Mouse (Mus musculus) limb, embryonic 10.5 days (tissue): ENCODE data around the gene Mrpl14. TPM values are rescaled to one million over a fixed set of nuclear protein-coding genes. Genes with fewer than 3 reads are reported as not detected.

ENCODE experiments used
- DNase-seq: peaks from one replicate; pipeline ENCODE4 v3.0.0-alpha.2; 2017; ENCODE audit warnings: low spot score
- H3K27ac ChIP-seq: fragments of 300-500 bp; sonication (generic); 2 replicates; pipeline ENCODE4 v1.5.1; 2016; ENCODE audit warnings: mild to moderate bottlenecking
- H3K27me3 ChIP-seq: fragments of 300-500 bp; sonication (generic); 2 replicates; pipeline ENCODE4 v1.6.1; 2016; ENCODE audit warnings: low read depth, mild to moderate bottlenecking; ENCODE audit not compliant: poor library complexity, severe bottlenecking
- H3K36me3 ChIP-seq: fragments of 300-500 bp; sonication (generic); 2 replicates; pipeline ENCODE4 v1.6.1; 2016; ENCODE audit warnings: mild to moderate bottlenecking, moderate library complexity
- H3K4me1 ChIP-seq: fragments of 300-500 bp; sonication (generic); 2 replicates; pipeline ENCODE4 v1.6.1; 2016
- H3K4me3 ChIP-seq: fragments of 300-500 bp; sonication (generic); 2 replicates; pipeline ENCODE4 v1.5.1; 2016; ENCODE audit warnings: mild to moderate bottlenecking, moderate library complexity
- H3K9me3 ChIP-seq: fragments of 300-500 bp; sonication (generic); replicated peaks from 2 replicates; pipeline ENCODE4 v1.6.1; 2016; ENCODE audit warnings: mild to moderate bottlenecking
- WGBS: fragments of 180-500 bp; shearing (Covaris S2); methylation state at CpG from one replicate; pipeline ENCODE4 v1.1.7; 2016; 5-methylcytosine and 5-hydroxymethylcytosine counted together
- polyA plus RNA-seq: library from polyadenylated mRNA; unstranded; fragments of >200 nt; fragmentation: Nextera tagmentation; extraction: Ambion mirVana; gene quantifications from 2 replicates; pipeline ENCODE4 v1.2.1, GENCODE M21; 2016

Gene Mrpl14
- polyA plus RNA-seq, 1 experiment from 2014 or later = 160 TPM

DNA sequence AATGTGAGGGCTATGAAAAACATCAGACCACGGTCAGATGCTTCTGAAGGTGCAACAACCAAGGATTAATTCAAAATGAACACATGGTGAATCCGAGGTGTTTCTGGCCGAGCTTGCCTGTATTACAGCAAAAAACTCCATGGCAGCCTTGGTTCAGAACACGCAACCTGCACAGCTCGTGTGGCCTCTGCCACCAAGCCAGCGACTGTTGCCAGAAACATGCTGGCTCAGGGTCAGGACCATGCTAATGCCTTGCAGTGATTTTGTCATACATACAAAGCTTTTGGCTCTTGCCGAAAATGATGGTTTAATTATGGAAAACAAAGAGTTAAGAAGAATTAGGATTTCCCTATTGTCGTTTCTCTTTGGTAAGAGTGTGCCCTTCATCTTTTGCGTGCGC is 18.1 kb upstream of the Mrpl14 start:
- WGBS = 93% methylated on average over 10 of the region's 10 CpGs
- H3K9me3 ChIP-seq = no peaks in the 10 kb centered on the region

DNA sequence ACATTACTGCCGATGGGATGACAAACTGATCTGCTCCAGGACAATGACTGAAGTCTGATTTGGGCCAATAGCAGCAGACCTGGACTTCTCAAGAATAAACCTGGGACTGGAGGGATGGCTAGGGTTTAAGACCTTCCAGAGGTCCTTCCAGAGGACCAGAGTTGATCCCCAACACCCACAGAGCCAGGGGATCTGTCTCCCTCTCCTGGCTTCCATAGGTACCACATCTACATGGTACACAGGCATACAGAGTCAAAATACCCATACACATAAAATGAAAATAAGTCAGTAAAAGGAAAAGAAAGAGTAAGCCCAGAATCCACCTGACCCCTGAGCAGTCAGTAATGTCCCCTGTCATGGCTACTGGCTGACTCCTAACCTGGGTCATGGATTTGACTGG is 14.3 kb upstream of the Mrpl14 start:
- DNase-seq = no peak
- H3K36me3 ChIP-seq = peaks cover 98% of the 10 kb centered on the region
- H3K4me1 ChIP-seq = no peaks in the 10 kb centered on the region; the same call in 1 of the 2 replicates
- H3K4me3 ChIP-seq = no peak overlapping the region
- 95% methylated on average over 1 of the region's 1 CpGs for WGBS
- no peak overlapping the region for H3K27ac ChIP-seq
- H3K27me3 ChIP-seq = no peaks in the 10 kb centered on the region
- no peaks in the 10 kb centered on the region for H3K9me3 ChIP-seq

More for the DNA sequence above, 18.1 kb upstream of the Mrpl14 start:
- no peak overlapping the region for H3K4me3 ChIP-seq
- DNase-seq = no peak
- H3K27ac ChIP-seq = no peak overlapping the region
- peaks cover 3% of the 10 kb centered on the region; the same call in 1 of the 2 replicates for H3K4me1 ChIP-seq
- H3K36me3 ChIP-seq = peaks cover 91% of the 10 kb centered on the region
- H3K27me3 ChIP-seq = no peaks in the 10 kb centered on the region

DNA sequence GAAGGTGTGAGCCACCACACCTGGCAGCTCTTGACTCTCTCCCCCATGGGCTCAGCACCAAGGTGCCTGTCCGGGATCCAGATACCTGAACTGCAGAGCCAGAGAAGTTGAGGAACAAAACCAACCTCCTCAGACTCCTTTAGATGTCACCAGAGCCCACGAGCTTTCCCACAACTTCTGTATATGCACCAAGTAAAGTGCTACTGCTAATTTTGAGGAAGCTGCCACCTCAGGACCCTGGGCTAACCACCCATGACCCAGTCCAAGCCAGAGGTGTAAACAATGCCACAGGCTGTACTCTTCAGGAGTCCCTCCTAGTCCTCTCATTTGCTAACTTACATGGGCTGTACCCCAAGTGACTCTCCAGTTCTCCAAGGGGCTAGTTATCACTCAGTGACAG is 13.5 kb upstream of the Mrpl14 start:
- H3K36me3 ChIP-seq = peaks cover 95% of the 10 kb centered on the region
- 97% methylated on average over 2 of the region's 2 CpGs for WGBS
- no peak for DNase-seq
- H3K27ac ChIP-seq = no peak overlapping the region
- no peak overlapping the region for H3K4me3 ChIP-seq
- H3K4me1 ChIP-seq = no peaks in the 10 kb centered on the region; the same call in 1 of the 2 replicates
- no peaks in the 10 kb centered on the region for H3K27me3 ChIP-seq
- H3K9me3 ChIP-seq = no peaks in the 10 kb centered on the region

DNA sequence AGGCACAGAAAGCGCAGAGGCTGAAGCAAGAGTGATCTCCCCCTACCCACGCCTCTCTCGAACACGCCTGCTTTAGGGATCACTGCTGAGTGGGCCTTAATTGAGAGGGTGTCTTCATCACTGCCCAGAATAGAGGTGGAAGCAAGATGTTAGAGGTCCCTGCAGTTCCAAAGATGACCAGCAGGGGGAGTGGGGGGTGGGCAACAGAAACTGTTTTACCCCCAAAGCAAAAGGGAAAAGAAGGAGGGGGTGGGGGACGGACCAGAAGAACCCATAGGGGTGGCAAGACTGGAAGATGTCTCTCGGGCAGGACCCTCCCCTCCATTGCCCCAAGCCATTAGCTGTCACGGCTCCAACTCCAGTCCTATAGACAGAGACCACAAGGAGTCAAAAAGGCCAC is 8.0 kb upstream of the Mrpl14 start:
- Histone ChIP-seq H3K36me3 (peaks cover 60% of the 10 kb centered on the region), H3K27ac (no peak overlapping the region)
- whole genome bisulfite sequencing = 44% methylated on average over 7 of the region's 7 CpGs

DNA sequence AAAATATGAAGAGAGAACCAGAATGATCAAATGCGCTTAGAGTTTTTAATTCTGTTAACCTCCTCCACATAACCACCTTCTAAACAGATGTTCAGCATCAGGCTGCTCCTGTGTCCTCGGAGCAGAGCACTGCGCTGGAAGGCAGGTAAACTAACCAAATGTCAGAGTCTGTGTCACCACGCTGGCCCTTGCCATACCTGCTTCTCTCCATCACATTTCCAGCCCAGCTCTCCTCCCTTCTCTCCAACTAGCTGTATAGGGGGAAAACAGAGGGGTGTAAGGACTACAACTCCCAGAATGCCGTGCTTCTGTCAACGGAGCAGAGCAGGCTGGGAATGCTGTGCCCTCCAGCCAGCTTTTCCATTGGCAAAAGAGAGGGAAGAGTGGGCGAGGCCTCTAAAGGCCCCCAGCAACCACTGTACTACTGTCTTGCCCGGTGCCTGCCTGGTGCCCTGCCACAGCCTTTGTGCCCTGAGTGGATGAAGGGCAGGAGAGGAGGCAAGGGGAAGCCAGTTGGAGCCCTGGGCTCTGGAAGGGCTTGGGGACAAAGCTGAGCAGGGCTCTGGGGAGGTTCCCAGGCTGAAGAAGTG is 5.6 kb upstream of the Mrpl14 start:
- H3K4me1 ChIP-seq = peaks cover 29% of the 10 kb centered on the region
- peak; percentile 47 for DNase-seq
- H3K27me3 ChIP-seq = no peaks in the 10 kb centered on the region
- H3K9me3 ChIP-seq = no peaks in the 10 kb centered on the region
- peaks cover 37% of the 10 kb centered on the region for H3K36me3 ChIP-seq
- peak overlapping the region; percentile 22; the same call in 1 of the 2 replicates for H3K27ac ChIP-seq
- 55% methylated on average over 8 of the region's 8 CpGs for WGBS
- H3K4me3 ChIP-seq = peak overlapping the region; percentile 20; the same call in 1 of the 2 replicates

More for the DNA sequence above, 8.0 kb upstream of the Mrpl14 start:
- DNase-seq = peak; percentile 84
- Histone ChIP-seq H3K27me3 (no peaks in the 10 kb centered on the region), H3K4me1 (peaks cover 14% of the 10 kb centered on the region), H3K9me3 (no peaks in the 10 kb centered on the region), H3K4me3 (no peak overlapping the region)

DNA sequence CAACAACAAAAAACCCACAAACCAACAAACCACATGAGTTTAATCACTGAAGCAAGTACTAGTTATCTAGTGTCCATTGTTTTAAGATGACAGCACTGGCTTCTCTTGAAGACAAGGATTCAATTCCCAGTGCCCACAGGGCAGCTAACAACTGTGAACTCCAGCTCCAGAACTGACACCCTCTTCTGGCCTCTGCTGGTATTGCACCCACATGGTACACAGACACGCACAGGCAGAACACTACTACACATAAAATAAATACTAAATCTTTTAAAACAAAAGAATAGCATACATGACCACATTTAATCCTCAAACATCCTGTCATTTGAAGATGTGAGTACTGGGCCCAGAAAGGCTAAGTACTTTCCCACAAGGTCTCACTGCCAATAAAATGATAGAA is 4.5 kb upstream of the Mrpl14 start:
- Histone ChIP-seq H3K27ac (no peak overlapping the region), H3K27me3 (no peaks in the 10 kb centered on the region), H3K9me3 (no peaks in the 10 kb centered on the region), H3K36me3 (peaks cover 27% of the 10 kb centered on the region), H3K4me3 (no peak overlapping the region), H3K4me1 (peaks cover 30% of the 10 kb centered on the region)
- no peak for DNase-seq
- WGBS = 100% methylated on average over 1 of the region's 1 CpGs

DNA sequence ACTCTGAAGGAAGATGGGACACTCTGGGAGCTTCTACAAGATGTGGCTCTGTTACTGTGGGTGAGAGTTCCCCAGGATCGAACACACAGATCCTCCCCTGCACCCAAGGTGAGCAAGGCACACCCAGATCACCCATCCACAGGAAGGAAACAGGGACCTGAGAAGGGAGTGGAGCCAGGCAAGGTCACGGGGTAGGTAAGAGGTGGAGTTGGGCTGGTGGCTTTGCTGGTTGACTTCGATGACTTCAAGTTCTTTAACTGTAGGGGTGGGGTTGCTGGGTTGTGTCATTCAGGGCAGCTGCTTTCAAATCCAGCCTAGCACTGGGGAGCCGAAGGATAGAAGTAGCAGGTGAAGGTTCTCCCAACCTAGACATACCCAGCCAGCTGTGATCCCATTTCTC is 3.3 kb upstream of the Mrpl14 start:
- Histone ChIP-seq H3K4me1 (peaks cover 42% of the 10 kb centered on the region), H3K27me3 (no peaks in the 10 kb centered on the region), H3K36me3 (peaks cover 17% of the 10 kb centered on the region), H3K4me3 (no peak overlapping the region), H3K27ac (no peak overlapping the region), H3K9me3 (no peaks in the 10 kb centered on the region)
- 93% methylated on average over 4 of the region's 4 CpGs for WGBS
- DNase-seq = no peak

DNA sequence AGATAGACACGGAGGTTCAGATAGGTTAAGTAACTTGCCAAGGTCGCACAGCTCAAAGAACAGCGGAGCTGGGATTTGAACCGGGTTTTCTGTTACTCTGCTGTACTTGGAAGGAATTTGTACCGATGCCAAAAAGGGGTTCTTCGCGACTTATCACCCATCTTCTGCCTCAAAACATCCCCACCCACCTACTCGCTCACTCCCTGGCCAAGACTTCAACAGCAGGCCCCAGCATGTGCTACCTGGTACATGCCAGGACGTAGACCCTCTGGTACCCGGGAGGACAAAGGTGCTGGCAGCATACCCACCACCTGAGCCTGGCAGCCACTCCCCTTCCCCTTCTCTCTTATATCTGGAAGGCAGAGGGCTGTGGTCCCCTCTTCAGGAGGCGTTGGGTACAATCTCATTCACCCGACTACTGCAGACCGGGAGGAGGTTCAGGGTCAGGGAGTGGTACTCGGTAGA is 1.4 kb upstream of the Mrpl14 start:
- no peak for DNase-seq
- H3K36me3 ChIP-seq = 0 out of 2 replicates have a peak, but pooled peaks cover 3% of the 10 kb centered on the region
- peak overlapping the region; percentile 90 for H3K27ac ChIP-seq
- peaks cover 36% of the 10 kb centered on the region for H3K4me1 ChIP-seq
- H3K9me3 ChIP-seq = no peaks in the 10 kb centered on the region
- WGBS = 30% methylated on average over 14 of the region's 14 CpGs
- no peaks in the 10 kb centered on the region for H3K27me3 ChIP-seq
- H3K4me3 ChIP-seq = peak overlapping the region; percentile 85

DNA sequence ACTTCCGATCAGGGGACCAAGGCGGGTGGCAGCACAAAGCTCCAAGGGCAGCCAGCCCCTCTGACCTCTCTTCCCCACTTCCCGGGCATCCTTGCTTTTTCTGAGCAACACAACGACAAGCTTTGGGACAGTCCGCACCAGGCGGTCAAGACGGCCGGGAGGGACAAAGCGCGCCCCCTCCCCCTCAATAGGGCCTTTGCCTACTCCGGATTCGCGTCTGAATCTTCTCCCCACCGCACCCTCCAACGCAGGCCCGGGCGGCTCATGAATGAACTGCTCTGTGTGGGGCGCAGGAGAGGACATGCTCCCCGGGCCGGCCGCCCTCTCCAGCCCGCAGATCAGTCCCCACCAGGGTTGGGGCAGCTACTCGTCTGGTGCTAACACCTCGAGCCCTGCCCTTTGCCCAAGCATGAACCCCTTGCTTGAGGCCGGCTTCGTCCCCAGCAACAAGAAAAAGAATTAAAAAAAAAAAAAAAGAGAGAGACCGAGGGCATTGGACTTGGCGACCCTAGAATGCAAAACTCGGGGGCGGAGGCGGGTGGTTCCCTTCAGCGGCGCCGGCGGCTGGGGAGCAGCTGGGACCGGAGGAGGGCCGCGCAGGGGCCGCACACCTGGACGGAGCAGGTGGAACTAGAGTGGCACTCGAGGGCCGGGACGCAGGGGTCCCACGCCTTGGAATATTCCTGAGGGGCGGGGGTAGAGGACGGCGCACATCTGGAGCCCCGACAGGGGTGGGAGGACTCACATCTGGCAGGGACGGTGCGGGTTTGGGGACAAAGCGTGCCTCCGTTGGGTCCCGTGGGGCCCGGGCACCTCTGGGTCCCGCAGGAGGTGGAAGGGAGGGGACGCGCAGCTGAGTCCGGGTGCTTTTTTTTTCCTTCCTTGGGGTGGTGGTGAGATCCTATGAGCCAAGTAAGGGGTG is 690 bp upstream of the Mrpl14 start:
- peaks cover 35% of the 10 kb centered on the region for H3K4me1 ChIP-seq
- DNase-seq = peak; percentile 73
- no peaks in the 10 kb centered on the region for H3K9me3 ChIP-seq
- 0 out of 2 replicates have a peak, but pooled peaks cover 2% of the 10 kb centered on the region for H3K36me3 ChIP-seq
- WGBS = under 1% methylated on average over 57 of the region's 58 CpGs
- H3K27me3 ChIP-seq = no peaks in the 10 kb centered on the region
- H3K27ac ChIP-seq = peak overlapping the region; percentile 90
- H3K4me3 ChIP-seq = peak overlapping the region; percentile 85

DNA sequence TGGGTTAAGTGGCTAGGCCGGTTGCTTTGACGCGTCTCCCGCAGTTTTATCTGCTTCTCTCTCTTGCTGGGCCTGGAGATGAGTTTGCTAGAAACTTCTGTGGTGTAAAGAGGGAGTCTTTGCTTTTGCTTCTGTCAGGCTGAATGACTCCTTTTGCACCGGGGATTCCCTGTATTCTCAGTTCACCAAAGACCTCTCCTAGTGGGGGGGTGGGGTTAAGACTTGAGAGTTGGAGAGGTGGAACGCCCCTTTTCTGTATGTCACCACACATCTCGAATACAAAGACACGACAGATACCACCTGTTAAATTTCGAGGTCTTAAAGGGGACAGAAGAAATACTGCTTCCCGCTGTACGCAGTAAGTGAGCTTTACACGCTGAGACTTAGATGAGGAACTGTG is 594 bp downstream of the Mrpl14 start, which contains the start of gene Tmem63b:
Gene Tmem63b, minus strand, starts transcription at position 190 of the 400 bp plus-strand sequence.
- H3K4me3 ChIP-seq = peak within 1 kb of the TSS; percentile 85
- H3K4me1 ChIP-seq = peaks cover 28% of the 10 kb centered on the region
- 0 out of 2 replicates have a peak, but pooled peaks cover 2% of the 10 kb centered on the region for H3K36me3 ChIP-seq
- no peaks in the 10 kb centered on the region for H3K9me3 ChIP-seq
- DNase-seq = no peak
- no peaks in the 10 kb centered on the region for H3K27me3 ChIP-seq
- WGBS = 15% methylated on average over 12 of the region's 12 CpGs
- H3K27ac ChIP-seq = peak within 1 kb of the TSS; percentile 90

DNA sequence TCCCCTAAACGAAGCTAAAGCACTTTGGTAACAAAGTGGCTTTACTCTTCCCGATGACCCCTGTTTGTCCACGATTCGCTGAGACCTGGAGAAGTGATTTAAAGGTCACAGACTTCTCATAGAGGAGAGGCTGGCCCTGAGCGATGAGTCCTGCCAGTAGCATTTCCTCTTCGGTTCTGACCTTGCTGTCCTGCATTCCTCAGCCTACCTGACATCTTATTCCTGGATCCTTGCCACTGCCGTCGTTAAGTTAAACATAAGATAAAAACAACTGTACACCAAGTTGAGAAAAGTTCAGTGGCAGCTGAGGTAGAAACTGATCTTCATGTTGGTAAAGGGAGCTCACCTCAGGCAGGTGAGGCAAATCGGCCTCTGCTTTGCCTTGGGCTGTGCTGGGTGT is 3.0 kb downstream of the Mrpl14 start:
- Histone ChIP-seq H3K4me3 (no peak overlapping the region), H3K4me1 (peaks cover 34% of the 10 kb centered on the region), H3K27me3 (no peaks in the 10 kb centered on the region), H3K36me3 (0 out of 2 replicates have a peak, but pooled peaks cover 2% of the 10 kb centered on the region), H3K9me3 (no peaks in the 10 kb centered on the region), H3K27ac (no peak overlapping the region)
- WGBS = 93% methylated on average over 9 of the region's 9 CpGs
- DNase-seq = no peak

DNA sequence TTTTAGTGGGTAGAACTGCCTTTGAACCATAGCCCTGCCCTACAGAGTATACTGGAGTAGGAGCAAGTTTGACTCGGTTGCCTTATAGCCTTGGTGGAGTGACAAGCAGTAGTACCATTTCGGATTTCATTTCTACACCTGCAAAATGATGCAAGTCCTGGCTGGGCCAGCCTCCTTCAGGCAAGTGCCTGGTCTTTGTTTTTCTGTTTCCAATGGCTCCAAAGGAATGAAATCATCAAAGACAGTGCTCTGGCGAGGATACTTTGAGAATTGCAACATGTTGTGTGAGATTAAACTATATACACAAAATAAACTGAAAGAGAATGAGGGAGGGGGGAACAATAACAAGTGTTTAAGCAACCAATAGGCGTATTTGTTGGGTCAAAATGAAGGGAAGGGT is 3.9 kb downstream of the Mrpl14 start:
- H3K9me3 ChIP-seq = no peaks in the 10 kb centered on the region
- H3K27ac ChIP-seq = no peak overlapping the region
- H3K27me3 ChIP-seq = no peaks in the 10 kb centered on the region
- DNase-seq = no peak
- 92% methylated on average over 4 of the region's 4 CpGs for WGBS
- peaks cover 27% of the 10 kb centered on the region for H3K4me1 ChIP-seq
- H3K4me3 ChIP-seq = no peak overlapping the region
- 0 out of 2 replicates have a peak, but pooled peaks cover 2% of the 10 kb centered on the region for H3K36me3 ChIP-seq

DNA sequence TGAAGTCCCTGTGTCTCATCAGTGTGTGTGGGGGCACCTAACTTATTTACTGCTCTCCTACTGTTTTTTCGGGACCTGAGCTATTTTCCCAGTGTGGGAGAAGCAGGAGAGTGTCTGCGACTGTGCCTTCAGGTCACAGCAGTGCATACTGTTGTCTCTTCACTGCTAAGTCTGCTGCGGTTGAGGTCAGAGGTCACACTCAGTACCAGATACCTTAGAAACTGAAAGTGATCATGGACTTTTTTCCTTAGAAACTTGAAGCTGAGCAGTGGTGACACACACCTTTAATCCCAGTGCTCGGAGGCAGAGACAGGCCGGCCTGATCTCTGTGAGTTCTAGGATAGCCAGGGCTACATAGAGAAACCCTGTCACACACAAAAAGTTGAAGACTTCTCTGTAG is 6.0 kb downstream of the Mrpl14 start:
- Histone ChIP-seq H3K4me1 (peaks cover 20% of the 10 kb centered on the region), H3K27ac (no peak overlapping the region), H3K27me3 (no peaks in the 10 kb centered on the region), H3K9me3 (no peaks in the 10 kb centered on the region), H3K4me3 (no peak overlapping the region), H3K36me3 (peaks cover 13% of the 10 kb centered on the region)
- 74% methylated on average over 5 of the region's 5 CpGs for WGBS
- no peak for DNase-seq
